8 mouse cellular contexts compared by ENCODE assay signal in genomic region chr9:89210353-89211064, GRCm38 (mm10). TPM values are rescaled to one million over a fixed set of nuclear protein-coding genes. Genes with fewer than 3 reads are reported as not detected.
DNase-seq lines count a peak whose midpoint lies in the region; ATAC-seq and TF ChIP-seq lines count a peak whose summit lies in the region.
"Not testable (repeated sequence)": the region's sequence is repeated elsewhere in the genome, so short reads cannot be mapped to it uniquely, and the experiment has no call there.

Mthfs (plus strand) TSS chr9:89210676.

- peak within 1 kb of the TSS; percentile 43 for H3K4me3 ChIP-seq in embryonic facial prominence, embryonic 13.5 days
- peak within 1 kb of the TSS; percentile 34 for H3K4me3 ChIP-seq in hindbrain, embryonic 15.5 days
- H3K4me3 ChIP-seq in liver, embryonic 16.5 days (ENCODE audit: low read depth, low read length), result peak within 1 kb of the TSS; percentile 44
- peak within 1 kb of the TSS; percentile 23 for H3K4me3 ChIP-seq in myocyte

- not testable (repeated sequence) for H3K79me2 ChIP-seq in myocyte (ENCODE audit: control insufficient read depth, insufficient read depth)

- H3K4me1 ChIP-seq in embryonic facial prominence, embryonic 13.5 days; hindbrain, embryonic 15.5 days (replicated peaks); liver, embryonic 16.5 days (ENCODE audit: control insufficient read depth, low read depth, low read length): not testable (repeated sequence)

- peak within 1 kb of the TSS; percentile 73; the same call in 1 of the 2 replicates for H3K27ac ChIP-seq in embryonic facial prominence, embryonic 13.5 days
- peak within 1 kb of the TSS; percentile 85 for H3K27ac ChIP-seq in hindbrain, embryonic 15.5 days (replicated peaks)
- not testable (repeated sequence) for H3K27ac ChIP-seq in liver, embryonic 16.5 days (ENCODE audit: low read length)

- peak within 1 kb of the TSS; percentile 27; the same call in 1 of the 2 replicates for H3K9ac ChIP-seq in embryonic facial prominence, embryonic 13.5 days
- 0 out of 2 replicates have a peak within 1 kb of the TSS, but pooled peaks have one; percentile 29 for H3K9ac ChIP-seq in hindbrain, embryonic 15.5 days
- not testable (repeated sequence) for H3K9ac ChIP-seq in liver, embryonic 16.5 days (ENCODE audit: low read depth, low read length)

- H3K9me3 ChIP-seq in embryonic facial prominence, embryonic 13.5 days; hindbrain, embryonic 15.5 days; liver, embryonic 16.5 days (replicated peaks; ENCODE audit: control insufficient read depth, low read length): not testable (repeated sequence)

- not testable (repeated sequence) for H3K36me3 ChIP-seq in embryonic facial prominence, embryonic 13.5 days; hindbrain, embryonic 15.5 days; liver, embryonic 16.5 days (ENCODE audit: control insufficient read depth, insufficient read depth); myocyte (ENCODE audit: control insufficient read depth, insufficient read depth)

- 0 out of 2 replicates have a peak, but pooled peaks have one; percentile 43 for ATAC-seq in embryonic facial prominence, embryonic 13.5 days (ENCODE audit: insufficient number of reproducible peaks, insufficient read depth, low FRiP score, low TSS enrichment, low read depth)
- ATAC-seq in hindbrain, embryonic 15.5 days (ENCODE audit: low FRiP score, low read depth), result peak; percentile 77
- ATAC-seq in liver, embryonic 16.5 days (ENCODE audit: low read depth), result 0 out of 2 replicates have a peak, but pooled peaks have one; percentile 22

- peak within 1 kb of the TSS; percentile 54 for H3K4me2 ChIP-seq in embryonic facial prominence, embryonic 13.5 days
- H3K4me2 ChIP-seq in hindbrain, embryonic 15.5 days, result peak within 1 kb of the TSS; percentile 58
- H3K4me2 ChIP-seq in liver, embryonic 16.5 days (ENCODE audit: low read depth, low read length), result peak within 1 kb of the TSS; percentile 41
- H3K4me2 ChIP-seq in myocyte (ENCODE audit: low read depth), result peak within 1 kb of the TSS; percentile 74

- WGBS in embryonic facial prominence, embryonic 13.5 days, result 30% methylated on average over 9 of the region's 12 CpGs
- 23% methylated on average over 9 of the region's 12 CpGs for WGBS in hindbrain, embryonic 15.5 days
- WGBS in liver, embryonic 16.5 days (ENCODE audit: insufficient replicate concordance), result 26% methylated on average over 9 of the region's 12 CpGs

- H3ac ChIP-seq in myocyte (ENCODE audit: control insufficient read depth, insufficient read length), result not testable (repeated sequence)

- not testable (repeated sequence) for TF ChIP-seq POLR2A in myocyte (IDR thresholded peaks at IDR 0.05; ENCODE audit: insufficient read length, low read depth)

- not testable (repeated sequence) for H3K27me3 ChIP-seq in embryonic facial prominence, embryonic 13.5 days; hindbrain, embryonic 15.5 days; liver, embryonic 16.5 days (ENCODE audit: control insufficient read depth, insufficient read depth, low read depth, low read length); myocyte (ENCODE audit: control insufficient read depth, insufficient read depth, insufficient read length)

- peak; percentile 19 for DNase-seq in 3T3-L1 (ENCODE audit: low read depth, low spot score)
- DNase-seq in adrenal gland, postnatal 4 days (ENCODE audit: low spot score in 2 of 2), result not testable (repeated sequence)
- peak; percentile 89 for DNase-seq in heart, adult 11 months
- peak; percentile 28 to 44 for DNase-seq in layer of hippocampus, postnatal 14 days (ENCODE audit: low spot score in 2 of 2)

RNA-seq across cellular contexts. Expression of gene Mthfs, which starts in this region (rescaled TPM):
- total RNA-seq in adrenal gland, postnatal 4 days (2021), result 10 to 100 TPM; 36.5 to 43.3 TPM
- 31.1 and 37.2 TPM in 2 replicates for polyA plus RNA-seq in embryonic facial prominence, embryonic 13.5 days (2015; fragmentation: Nextera tagmentation; extraction: Ambion mirVana)
- 17.2 and 18.0 TPM in 2 replicates for polyA plus RNA-seq in hindbrain, embryonic 15.5 days (2015; fragmentation: Nextera tagmentation; extraction: Ambion mirVana)
- total RNA-seq in layer of hippocampus, postnatal 14 days (2021), result 10 to 100 TPM; 32.6 to 36.8 TPM
- 15.4 and 17.5 TPM in 2 replicates for polyA plus RNA-seq in liver, embryonic 16.5 days (2015; fragmentation: Nextera tagmentation; extraction: Ambion mirVana)
- 6.4 TPM for polyA plus RNA-seq in myocyte (2012; fragmentation: generic; extraction: Trizol)

Comparison
In these comparisons a context has a peak if more than half of its experiments do, and no peak if none do; other contexts are left out.
1. ATAC-seq: peak in every context shown above with its lines; median percentile 77 in hindbrain, embryonic 15.5 days; 43 in embryonic facial prominence, embryonic 13.5 days; 22 in liver, embryonic 16.5 days.